Mouse (Mus musculus): ENCODE data around the gene Tfpt. TPM values are rescaled to one million over a fixed set of nuclear protein-coding genes. Genes with fewer than 3 reads are reported as not detected.
"Not testable (repeated sequence)": the region's sequence is repeated elsewhere in the genome, so short reads cannot be mapped to it uniquely, and the experiment has no call there.

The Tfpt gene
- total RNA-seq, 2 experiments from 2014 or later = 31.8 to 35.5 TPM

DNA sequence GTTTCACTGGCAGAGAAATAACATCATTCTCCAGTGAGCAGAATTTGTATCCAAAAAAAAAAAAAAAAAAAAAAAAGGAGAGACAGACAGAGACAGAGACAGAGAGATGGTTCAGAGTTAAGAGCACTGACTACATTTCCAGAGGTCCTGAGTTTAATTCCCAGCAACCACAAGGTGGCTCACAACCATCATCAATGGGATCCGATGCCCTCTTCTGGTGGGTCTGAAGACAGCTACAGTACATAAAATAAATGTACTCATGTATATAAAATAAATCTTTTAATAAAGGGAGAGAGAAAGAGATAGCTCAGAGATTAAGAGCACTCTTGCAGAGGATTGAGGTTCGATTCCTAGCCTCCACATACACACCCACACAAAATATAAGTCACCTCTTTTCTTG, 51.5 kb downstream of the Tfpt start:
- no peak for DNase-seq (ENCODE audit: low spot score in 2 of 2)

DNA sequence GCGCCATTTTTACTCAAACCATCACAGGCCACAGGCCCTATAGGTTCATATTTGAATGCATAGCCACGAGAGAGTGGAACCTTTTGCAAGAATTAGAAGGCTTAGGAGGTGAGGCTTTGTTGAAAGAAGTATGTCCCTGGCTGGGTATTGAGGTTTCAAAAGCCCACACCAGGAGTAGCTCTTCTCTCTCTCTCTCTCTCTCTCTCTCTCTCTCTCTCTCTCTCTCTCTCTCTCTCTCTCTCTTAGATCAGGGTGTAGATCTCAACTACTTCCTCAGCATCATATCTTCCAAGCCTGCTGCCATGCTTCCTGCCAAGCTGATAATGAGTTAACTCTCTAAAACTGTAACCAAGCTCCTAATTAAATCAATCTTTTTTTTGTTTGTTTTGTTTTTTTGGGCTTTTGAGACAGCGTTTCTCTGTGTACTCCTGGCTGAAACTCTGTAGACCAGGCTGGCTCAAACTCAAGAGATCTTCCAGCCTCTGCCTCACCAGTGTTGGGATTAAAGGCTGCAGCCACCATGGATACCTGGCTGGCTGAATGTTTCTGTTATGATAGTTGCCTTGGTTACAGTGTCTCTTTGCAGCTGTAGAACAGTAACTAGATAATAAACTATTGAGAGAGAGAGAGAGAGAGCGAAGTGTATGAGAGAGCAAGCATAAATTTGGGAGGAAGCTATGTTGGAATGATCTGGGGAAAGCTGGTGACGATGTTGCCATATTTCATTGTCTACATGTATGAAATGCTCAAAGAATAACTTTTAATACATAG, 53.2 kb downstream of the Tfpt start:
- no peak for DNase-seq (ENCODE audit: low spot score in 2 of 2)

DNA sequence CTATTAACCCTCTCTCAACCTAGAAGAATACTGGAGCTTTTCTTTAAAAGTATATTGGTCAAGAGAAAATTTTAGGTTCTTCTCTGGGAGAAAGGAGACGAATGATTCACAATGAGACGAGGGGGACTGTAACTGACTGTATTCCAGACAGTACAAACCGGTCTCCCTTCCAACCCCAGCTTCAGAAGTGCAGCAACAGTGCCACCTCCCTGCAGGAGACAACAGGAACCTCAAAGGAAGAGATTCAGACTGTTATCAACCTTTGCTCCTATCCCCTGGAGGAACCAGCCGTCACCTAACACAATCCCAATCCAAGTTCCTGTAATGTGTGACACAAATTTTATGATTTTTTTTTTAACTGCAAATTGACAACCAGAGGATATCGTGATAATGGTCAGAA, 55.5 kb downstream of the Tfpt start:
- DNase-seq (ENCODE audit: low spot score in 2 of 2) = no peak

DNA sequence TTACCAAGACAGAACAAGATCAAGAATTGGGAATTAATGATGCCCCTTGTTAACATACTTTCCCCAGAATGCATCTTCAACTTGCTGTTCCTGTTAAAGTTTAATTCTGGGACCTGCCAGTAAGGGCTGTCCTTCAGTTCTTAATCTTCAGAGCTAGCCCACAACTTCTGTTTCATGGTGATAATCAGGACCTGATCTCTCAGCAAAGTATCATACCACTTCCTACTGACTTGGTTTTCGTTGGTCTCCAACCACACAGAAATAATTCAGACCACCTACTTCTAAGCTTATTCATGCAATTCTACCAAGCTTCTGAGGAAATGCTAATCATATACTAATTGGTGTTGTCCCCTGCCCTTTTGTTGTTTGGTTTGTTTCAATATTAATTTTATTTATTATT, 57.9 kb downstream of the Tfpt start:
- no peak for DNase-seq (ENCODE audit: low spot score in 2 of 2)

DNA sequence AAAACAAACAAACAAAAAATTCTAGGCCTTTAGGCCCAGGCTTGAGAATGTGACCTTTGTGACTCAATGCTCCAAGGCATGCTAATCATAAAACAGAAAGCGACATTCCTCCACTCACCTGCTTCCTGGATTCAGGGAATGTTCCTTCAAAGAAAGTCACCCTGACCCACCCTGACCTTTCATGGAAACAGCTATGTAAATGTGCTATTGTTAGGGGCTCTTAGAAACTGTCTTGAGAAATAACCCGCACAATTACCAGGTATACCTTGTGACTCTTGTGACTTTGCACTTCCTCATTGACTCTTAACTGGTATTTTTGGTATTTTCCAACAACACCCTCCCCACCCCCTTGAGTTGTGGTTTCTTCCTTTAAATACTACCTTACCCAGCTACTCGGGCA, 59.1 kb downstream of the Tfpt start:
- not testable (repeated sequence) for DNase-seq (ENCODE audit: low spot score in 2 of 2)

Small RNA genes within 50 kb of the gene (microRNA-seq; reads per million reads assigned to microRNA genes)
- gene Gm25100 (not detected), gene Mir3572 (2.9 reads per million, percentile 5 among the genes with 10 or more reads in this experiment)

Other genes with a start within 250 kb of the Tfpt start
- gene Cacng8, start 239.2 kb downstream of the Tfpt start, total RNA-seq (2021) = 1 to 10 TPM; 4.1 to 6.2 TPM
- gene Cacng6, start 205.7 kb downstream of the Tfpt start, total RNA-seq (2021) = 1 to 10 TPM in 1 of 2 experiments, under 1 TPM in 1; 0.39 to 1.5 TPM
- gene Tarm1, start 127.3 kb downstream of the Tfpt start, total RNA-seq (2021) = 1 to 10 TPM in 1 of 2 experiments, not detected in 1; 1.0 TPM
- under 1 TPM; 0.28 TPM for gene Oscar, start 13.8 kb downstream of the Tfpt start, total RNA-seq (2021)
- gene Ndufa3, start 12.6 kb downstream of the Tfpt start, total RNA-seq (2021) = 100 to 1,000 TPM; 536 to 561 TPM
- 10 to 100 TPM; 54.7 to 59.0 TPM for gene Prpf31, start 56 bp upstream of the Tfpt start, total RNA-seq (2021)
- gene Cnot3, start 15.3 kb upstream of the Tfpt start, total RNA-seq (2021) = 10 to 100 TPM; 65.7 to 68.9 TPM
- 10 to 100 TPM in 1 of 2 experiments, 1 to 10 TPM in 1; 9.6 to 10.4 TPM for gene Leng1, start 35.9 kb upstream of the Tfpt start, total RNA-seq (2021)
- 10 to 100 TPM; 11.4 to 17.7 TPM for gene Tmc4, start 47.6 kb upstream of the Tfpt start, total RNA-seq (2021)
- gene Tsen34, start 62.9 kb upstream of the Tfpt start, total RNA-seq (2021) = 100 to 1,000 TPM; 136 to 145 TPM
- gene Mboat7, start 63.6 kb upstream of the Tfpt start, total RNA-seq (2021) = 10 to 100 TPM; 67.0 to 68.6 TPM
- gene Rps9, start 74.1 kb upstream of the Tfpt start, total RNA-seq (2021) = 1,000 to 10,000 TPM; 1,269 to 1,279 TPM
- gene Pirb, start 90.5 kb upstream of the Tfpt start, total RNA-seq (2021) = 1 to 10 TPM; 2.3 to 2.5 TPM
- gene Gm15448, start 195.8 kb upstream of the Tfpt start, total RNA-seq (2021) = 1 to 10 TPM in 1 of 2 experiments, under 1 TPM in 1; 0.59 to 1.0 TPM
- gene Pira2, start 215.1 kb upstream of the Tfpt start, total RNA-seq (2021) = under 1 TPM; 0.25 to 0.40 TPM